Mouse (Mus musculus) left cerebral cortex, postnatal 25 days (tissue): ENCODE results near the gene Gnas. TPM values are rescaled to one million over a fixed set of nuclear protein-coding genes. Genes with fewer than 3 reads are reported as not detected.
"Not testable (repeated sequence)": the region's sequence is repeated elsewhere in the genome, so short reads cannot be mapped to it uniquely, and the experiment has no call there.

Experiments
- DNase-seq, 2 experiments: peaks; one replicate each; pipeline ENCODE4 v3.0.0; 2022; ENCODE audit warnings: low spot score in 2 of 2, mixed read lengths in 1 of 2
- intact Hi-C: fragments of 180-260 bp; cut with DNase I; formaldehyde crosslinking; loops from one replicate; pipeline ENCODE4 v1.15.1; 2025
- total RNA-seq, 2 experiments: library from RNA; stranded (reverse); gene quantifications; 2 replicates each; pipeline ENCODE4 v1.2.3; 2021

Gnas gene
- total RNA-seq, 2 experiments from 2014 or later, result 1,712 to 1,744 TPM

DNA sequence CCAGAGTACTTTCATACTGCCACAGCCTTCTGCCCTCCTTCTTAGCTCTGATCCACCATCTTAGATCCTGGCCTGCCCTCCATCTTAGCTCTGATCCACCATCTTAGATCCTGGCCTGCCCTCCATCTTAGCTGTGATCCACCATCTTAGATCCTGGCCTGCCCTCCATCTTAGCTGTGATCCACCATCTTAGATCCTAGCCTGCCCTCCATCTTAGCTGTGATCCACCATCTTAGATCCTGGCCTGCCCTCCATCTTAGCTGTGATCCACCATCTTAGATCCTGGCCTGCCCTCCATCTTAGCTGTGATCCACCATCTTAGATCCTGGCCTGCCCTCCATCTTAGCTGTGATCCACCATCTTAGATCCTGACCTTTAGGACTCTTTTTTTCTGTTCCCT lies 31.3 kb downstream of the Gnas start:
- DNase-seq, intact Hi-C loops: not testable (repeated sequence)

- no peak for DNase-seq
- intact Hi-C loops, result no loop called here
Measured at GRCm38 (mm10) chr2:174316661-174317060, 32.5 kb downstream of the Gnas start.

DNA sequence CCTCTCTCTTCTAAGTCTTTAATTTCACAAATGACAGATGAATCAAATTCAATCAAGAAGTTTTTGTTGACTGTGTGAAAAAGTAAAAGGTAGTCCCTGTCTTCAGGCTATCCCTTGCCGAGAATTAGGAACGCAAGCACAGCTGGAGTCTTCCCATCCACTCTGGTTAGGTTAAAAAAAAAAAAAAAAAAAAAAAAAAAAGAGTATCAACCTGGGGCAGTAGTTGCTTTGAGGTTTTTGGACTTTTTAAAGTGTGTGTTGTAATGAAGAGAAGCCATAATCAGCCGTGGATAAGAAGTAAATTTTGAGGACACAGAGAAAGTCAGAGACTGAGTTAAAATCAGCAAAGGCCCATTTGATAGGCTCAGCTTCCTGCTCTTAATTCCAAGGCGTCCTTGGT lies 41.9 kb downstream of the Gnas start:
- intact Hi-C loops, result loop anchor here (5.0 kb wide), 2 partner anchors 346 to 531 kb away; no protein-coding TSS in a partner anchor
- DNase-seq, result no peak

DNA sequence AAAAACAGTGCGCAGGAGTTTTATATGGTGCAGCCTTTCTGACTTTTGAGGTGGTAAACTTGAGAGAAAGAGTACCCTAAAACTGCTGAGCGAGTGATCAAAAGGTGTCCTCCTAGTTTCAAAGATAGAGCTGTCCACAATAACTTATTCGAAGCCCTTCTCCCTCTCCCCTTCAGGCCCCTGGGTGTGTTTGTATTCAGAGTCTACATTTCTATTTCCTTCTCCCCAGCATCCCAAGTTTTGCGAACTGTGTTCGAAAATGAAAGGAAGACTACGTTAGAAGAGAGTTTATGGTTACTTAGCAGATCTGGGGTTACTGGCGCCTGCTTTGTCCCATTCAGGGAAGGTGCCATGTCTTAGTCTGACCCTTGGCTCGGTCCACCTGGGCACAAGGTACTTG lies 42.4 kb downstream of the Gnas start:
- DNase-seq, result no peak
- intact Hi-C loops, result loop anchor here (5.0 kb wide), 2 partner anchors 346 to 531 kb away; no protein-coding TSS in a partner anchor

- intact Hi-C loops, result loop anchor here (5.0 kb wide), 2 partner anchors 345 to 530 kb away; no protein-coding TSS in a partner anchor
- peak; percentile 81 to 86 for DNase-seq
Measured at GRCm38 (mm10) chr2:174327295-174327981, 43.3 kb downstream of the Gnas start.

GRCm38 (mm10) chr2:174328358-174328905 lies 44.3 kb downstream of the Gnas start:
- intact Hi-C loops, result loop anchor here (5.0 kb wide), 2 partner anchors 344 to 529 kb away; no protein-coding TSS in a partner anchor
- no peak for DNase-seq

DNA sequence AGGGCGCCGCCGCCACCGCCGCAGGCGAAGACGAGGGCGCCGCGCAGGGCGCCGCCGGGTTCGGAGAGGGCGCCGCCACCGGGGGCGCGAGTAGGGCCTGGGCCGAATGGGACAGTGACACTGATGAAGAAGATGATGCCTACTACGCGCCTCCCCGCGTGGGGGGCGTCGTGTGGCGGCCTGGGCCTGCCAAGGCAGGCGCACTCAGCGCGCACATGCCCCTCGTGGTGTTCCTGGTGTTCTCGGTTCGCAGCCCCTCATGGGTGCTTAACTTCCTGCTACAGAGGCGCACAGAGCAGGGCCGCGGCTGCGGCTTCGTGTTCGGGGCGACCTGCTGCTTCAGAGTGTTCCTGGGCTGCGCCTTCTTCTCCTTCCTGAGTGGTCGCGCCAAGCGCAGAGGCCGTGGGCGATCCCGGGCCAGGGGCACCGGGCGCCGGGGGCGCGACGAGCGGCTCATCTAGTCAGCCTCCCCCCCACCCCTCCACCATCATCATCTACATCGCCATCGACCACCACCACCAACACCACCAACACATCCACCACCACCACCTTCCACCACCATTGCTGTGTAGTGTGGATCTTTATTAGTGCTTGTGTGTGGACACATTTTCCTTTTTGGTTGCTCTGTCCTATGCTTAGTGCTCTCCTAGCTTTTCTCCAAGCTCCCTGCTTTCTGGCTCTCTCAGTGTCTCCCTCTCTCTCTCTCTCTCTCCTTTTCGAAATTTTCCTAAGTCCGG lies 45.0 kb downstream of the Gnas start:
- intact Hi-C loops, result loop anchor here (5.0 kb wide), 2 partner anchors 343 to 528 kb away; no protein-coding TSS in a partner anchor
- DNase-seq, result peak; percentile 30 to 62

DNA sequence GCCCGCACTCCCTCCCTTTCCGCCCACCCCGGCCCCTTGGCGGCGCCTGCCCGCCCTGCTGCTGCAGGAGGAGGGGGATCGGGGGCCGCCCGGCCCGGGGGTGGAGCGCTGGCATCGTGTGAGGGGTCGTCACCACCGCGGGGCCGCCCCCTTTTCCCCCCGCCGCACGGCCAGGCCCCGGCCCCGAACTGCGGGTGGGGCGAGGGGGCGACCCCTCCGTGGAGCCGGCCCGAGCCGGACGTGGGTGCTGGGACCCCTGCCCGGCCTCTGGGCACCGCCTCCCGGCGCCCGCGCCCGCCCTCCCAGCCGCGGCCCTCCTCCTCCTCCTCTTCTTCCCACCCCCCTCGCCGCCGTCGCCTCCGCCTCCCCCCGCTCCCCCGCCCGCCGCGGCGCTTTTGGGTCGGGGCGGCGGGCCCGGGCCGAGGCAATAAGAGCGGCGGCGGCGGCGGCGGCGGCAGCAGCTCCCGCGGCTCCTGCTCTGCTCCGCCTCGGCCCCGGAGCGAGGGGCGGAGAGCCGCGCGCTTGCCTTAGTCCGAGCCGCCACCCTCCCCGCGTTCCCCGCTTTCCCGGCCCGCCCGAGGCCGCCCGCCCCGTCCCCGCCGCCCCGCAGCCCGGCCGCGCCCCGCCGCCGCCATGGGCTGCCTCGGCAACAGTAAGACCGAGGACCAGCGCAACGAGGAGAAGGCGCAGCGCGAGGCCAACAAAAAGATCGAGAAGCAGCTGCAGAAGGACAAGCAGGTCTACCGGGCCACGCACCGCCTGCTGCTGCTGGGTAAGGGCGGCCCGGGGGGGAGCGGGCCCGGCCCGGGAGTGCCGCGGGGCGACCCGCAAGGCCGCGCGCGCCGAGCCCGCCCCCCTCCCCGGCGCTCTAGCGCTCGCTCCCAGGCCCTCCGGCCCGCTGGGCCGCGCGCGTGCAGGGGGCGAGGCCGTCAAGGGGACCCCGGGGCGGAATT lies 45.8 kb downstream of the Gnas start:
- intact Hi-C loops, result loop anchor here (5.0 kb wide), 3 partner anchors 132 to 527 kb away; partner anchors contain the start of gene Atp5e
- peak; percentile 52 to 77 for DNase-seq

- DNase-seq, result peak; percentile 54 to 61
- intact Hi-C loops, result loop anchor here (5.0 kb wide), 1 partner anchor 132 kb away; the partner anchor contains the start of gene Atp5e
Measured at GRCm38 (mm10) chr2:174330616-174331191, 46.6 kb downstream of the Gnas start.

DNA sequence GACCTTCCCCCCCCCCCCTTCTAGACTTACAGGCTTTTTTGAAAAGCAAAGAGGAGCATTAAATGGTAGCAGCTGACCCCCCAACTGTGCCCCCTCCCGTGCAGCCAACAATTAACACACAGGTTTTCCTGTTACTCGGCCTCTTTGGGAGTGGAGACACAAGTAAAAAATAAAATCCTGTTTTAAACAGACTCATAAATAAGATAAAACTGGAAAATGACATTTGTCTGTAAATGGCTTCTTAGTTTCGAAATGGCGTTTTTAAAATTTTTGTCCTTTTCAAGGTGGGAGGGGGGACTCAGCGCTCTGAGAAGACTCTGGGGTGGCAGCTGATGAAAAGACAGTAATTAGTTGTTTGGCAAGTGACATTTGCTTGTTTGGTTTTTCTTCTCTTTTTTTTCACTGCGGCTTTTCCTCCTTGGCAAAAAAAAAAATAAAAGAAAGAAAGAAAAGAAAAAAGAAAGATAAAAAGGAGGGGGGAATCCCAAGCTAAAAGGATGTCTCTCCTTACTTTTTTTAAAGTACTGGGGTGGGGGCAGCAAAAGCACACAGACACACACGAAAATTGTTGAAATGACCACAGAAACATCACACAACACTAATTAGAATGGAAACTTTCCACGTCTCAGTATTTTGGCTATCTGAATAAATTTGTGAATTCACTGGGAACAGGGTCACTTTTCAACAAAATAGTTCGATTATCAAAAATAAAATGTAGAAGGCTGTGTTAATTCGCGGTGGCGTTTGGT lies 47.3 kb downstream of the Gnas start:
- intact Hi-C loops, result loop anchor here (5.0 kb wide), 1 partner anchor 131 kb away; the partner anchor contains the start of gene Atp5e
- no peak for DNase-seq

DNA sequence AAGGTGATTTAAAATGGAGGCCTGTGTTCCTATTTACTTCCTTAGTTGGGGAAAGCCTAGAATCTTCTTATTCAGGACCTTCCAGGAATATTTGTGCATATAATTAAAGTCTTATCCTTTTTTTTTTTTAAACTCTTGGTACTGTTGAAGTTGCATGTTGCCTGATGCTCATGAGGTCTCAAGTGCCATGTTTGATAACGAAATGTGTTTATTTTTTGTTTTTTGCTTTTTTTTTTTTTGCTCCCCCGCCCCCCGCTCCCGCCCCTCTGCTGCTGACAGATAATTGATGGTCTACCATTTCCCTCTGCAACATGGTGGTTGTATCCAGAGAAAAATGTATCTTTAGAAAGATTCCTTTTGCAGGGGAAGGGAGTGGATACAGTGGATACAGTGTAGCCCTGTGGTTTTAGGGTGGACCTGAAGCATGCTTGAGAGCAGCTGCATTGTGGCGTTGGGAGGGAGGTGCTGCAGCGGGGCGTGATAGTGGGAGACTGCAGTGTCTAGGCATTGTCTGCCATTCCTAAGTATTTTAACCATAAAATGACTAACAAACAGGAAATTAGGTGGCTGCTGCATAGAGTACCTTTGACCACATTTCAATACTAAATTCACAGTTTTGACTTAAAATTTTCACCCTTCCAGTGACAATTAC lies 49.2 kb downstream of the Gnas start:
- intact Hi-C loops, result loop anchor here (5.0 kb wide), 1 partner anchor 129 kb away; the partner anchor contains the start of gene Atp5e

DNA sequence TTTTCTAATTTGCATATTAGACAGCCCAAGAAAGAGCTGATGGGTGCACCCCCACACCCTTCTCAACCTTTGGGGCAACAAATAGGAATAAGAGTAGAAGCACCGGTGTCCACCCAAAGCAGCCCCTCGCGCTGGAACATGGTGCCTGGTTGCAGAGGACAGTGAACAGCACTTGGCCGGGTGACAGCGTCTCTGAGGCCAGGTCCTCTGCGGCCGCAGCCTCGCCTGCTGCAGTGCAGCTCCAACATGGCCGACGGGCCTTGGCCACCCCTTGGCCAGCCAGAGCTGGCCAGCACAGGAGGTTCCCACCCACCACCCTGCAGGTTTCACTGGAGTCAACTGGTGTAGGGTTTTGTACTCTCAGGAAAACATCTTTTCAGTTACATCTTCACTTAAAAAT lies 50.3 kb downstream of the Gnas start:
- intact Hi-C loops, result loop anchor here (5.0 kb wide), 1 partner anchor 128 kb away; the partner anchor contains the start of gene Atp5e
- no peak for DNase-seq

More for the DNA sequence above, 49.2 kb downstream of the Gnas start:
- DNase-seq, result no peak

DNA sequence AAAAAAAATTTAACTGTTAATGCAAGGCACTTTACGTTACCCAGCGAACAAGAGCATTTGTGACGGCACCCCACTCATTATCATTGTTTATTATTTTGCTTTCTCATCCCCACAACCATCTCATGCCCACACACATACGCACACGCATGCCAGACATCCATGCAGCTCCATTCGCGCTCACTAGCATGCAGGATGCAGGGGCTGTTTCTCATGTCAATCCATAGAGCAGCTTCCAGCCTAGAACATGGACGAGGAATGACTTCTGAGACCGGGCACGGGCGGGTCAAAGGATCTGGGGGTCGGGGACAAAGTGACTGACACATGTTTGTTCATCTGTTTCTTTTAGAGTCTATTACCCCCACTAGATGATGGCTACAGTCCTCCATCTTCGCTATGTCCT lies 53.2 kb downstream of the Gnas start:
- intact Hi-C loops, result loop anchor here (5.0 kb wide), 1 partner anchor 80 kb away; the partner anchor contains the start of gene Nelfcd
- DNase-seq, result no peak

DNA sequence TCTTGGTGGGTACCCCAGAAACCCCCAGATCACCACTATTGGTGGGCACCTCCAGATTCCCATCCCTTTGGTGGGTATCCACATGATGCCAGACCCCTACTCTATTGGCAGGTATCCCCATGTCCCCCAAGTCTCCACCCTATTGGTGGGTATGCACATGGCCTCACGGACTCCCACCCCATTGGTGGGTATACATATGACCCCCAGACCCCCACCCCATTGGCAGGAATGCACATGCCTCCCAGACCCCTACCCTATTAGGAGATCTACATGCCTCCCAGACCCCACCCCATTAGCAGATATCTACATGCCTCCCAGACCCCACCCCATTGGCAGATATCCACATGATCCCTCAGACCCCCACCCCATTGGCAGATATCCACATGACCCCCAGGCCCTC lies 55.6 kb downstream of the Gnas start:
- DNase-seq, result no peak
- intact Hi-C loops, result loop anchor here (5.0 kb wide), 1 partner anchor 78 kb away; the partner anchor contains the start of gene Nelfcd

DNA sequence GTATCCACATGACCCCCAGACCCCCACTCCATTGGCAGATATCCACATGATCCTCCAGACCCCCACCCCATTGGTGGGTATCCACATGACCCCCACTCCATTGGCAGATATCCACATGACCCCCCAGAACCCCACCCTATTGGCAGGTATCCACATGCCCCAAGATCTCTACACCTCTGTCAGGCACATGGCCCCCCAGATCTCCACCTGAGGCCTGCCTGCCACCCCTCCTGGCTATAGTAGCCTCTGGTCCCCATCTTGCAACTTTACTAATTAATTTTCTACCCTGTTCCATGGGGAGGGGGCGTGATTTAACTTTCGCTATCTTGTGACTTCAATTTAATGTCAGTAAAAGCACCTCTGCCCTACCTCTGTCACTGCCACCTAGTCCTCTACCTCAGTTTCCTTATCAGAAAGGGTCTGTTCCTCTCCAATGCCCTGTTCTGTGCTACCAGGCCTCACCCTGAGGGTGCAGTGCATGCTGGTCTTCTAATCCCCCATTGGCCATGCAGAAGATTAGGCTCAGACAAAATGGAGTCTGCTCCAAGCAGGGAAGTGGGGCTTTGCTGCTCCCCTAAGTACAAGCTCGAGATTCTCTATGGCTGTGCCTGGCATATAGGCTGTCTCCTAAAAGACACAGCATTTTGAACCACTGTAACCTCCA lies 56.2 kb downstream of the Gnas start:
- intact Hi-C loops, result no loop called here
- DNase-seq, result no peak

DNA sequence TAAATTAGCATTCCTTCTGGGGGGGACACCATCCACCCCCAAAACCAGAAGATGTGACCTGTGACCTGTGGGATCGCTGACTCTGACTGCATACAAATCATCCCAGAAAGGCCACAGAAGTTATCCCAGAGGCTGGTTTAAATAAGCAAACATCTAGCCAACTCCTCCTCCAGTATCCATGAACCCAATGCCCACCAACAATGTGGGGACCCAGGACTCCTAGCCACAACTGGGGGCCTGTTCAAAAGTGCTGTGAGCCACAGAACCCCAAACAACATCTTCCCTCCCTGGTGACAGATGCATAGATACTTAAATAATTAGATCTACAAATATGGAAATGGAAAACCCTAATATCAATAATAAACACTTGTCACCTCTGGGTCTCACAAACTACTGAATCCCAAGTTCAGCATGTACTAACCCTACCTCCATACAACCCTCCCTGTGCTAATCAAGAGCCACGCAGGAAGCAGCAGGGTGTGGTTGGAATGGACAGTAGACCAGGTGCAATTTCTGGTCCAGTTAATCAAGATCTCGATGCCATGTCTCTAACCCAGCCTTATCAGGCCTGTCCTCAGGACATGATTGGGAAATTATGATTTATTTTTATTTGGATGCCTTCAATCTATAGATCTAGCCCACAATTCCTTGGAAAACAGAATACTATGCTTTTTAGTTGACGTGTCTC lies 56.9 kb downstream of the Gnas start:
- intact Hi-C loops, result no loop called here
- DNase-seq, result no peak
